In genomic region chr6:89595018-89595776, GRCm38 (mm10) we compare ENCODE assay signal across 8 mouse cellular contexts. TPM values are rescaled to one million over a fixed set of nuclear protein-coding genes. Genes with fewer than 3 reads are reported as not detected.
DNase-seq lines count a peak whose midpoint lies in the region; ATAC-seq lines count a peak whose summit lies in the region.

Gene Chchd6, minus strand, starts transcription at chr6:89595652.

- peaks cover 9% of the 10 kb centered on the region for H3K4me1 ChIP-seq in hindbrain, embryonic 13.5 days (replicated peaks)

- peak within 1 kb of the TSS; percentile 75 for H3K27ac ChIP-seq in hindbrain, embryonic 13.5 days

- no peaks in the 10 kb centered on the region for H3K36me3 ChIP-seq in hindbrain, embryonic 13.5 days

- peak within 1 kb of the TSS; percentile 87 for H3K9ac ChIP-seq in hindbrain, embryonic 13.5 days

- peak within 1 kb of the TSS; percentile 73 for H3K4me3 ChIP-seq in hindbrain, embryonic 13.5 days

- ATAC-seq in hindbrain, embryonic 13.5 days (ENCODE audit: low FRiP score), result peak; percentile 99

- DNase-seq in NIH3T3 (ENCODE audit: low read depth), result peak; percentile 99
- DNase-seq in cerebellum, postnatal 10 days, result peak; percentile 99
- peak; percentile 92 to 95 for DNase-seq in frontal cortex, postnatal 14 days (ENCODE audit: low spot score in 2 of 2)
- DNase-seq in layer of hippocampus, postnatal 36 days, result peak; percentile 95 to 96
- DNase-seq in lung, postnatal 36 days, result peak; percentile 97
- peak; percentile 96 for DNase-seq in retina, postnatal 1 day
- DNase-seq in urinary bladder, adult 18-20 months (ENCODE audit: low spot score in 2 of 2), result peak; percentile 92

- H3K4me2 ChIP-seq in hindbrain, embryonic 13.5 days, result peak within 1 kb of the TSS; percentile 70

- under 1% methylated on average over 56 of the region's 56 CpGs for WGBS in hindbrain, embryonic 13.5 days

- H3K27me3 ChIP-seq in hindbrain, embryonic 13.5 days, result no peaks in the 10 kb centered on the region

- peaks cover 3% of the 10 kb centered on the region; the same call in 1 of the 2 replicates for H3K9me3 ChIP-seq in hindbrain, embryonic 13.5 days

RNA-seq across cellular contexts. Expression of gene Chchd6, which starts in this region (rescaled TPM):
- 125 and 126 TPM in 2 replicates for polyA plus RNA-seq in hindbrain, embryonic 13.5 days (2015; fragmentation: Nextera tagmentation; extraction: Ambion mirVana)
- total RNA-seq in layer of hippocampus, postnatal 36 days (2021), result 10 to 100 TPM; 63.0 to 64.8 TPM

Comparison
In these comparisons a context has a peak if more than half of its experiments do, and no peak if none do; other contexts are left out.
1. Peak in every context shown above with its lines: DNase-seq, ATAC-seq, H3K4me3 ChIP-seq and H3K27ac ChIP-seq.